Comparison of ENCODE assay signal across 8 mouse cellular contexts in genomic region chr14:46761186-46761585, GRCm38 (mm10). TPM values are rescaled to one million over a fixed set of nuclear protein-coding genes. Genes with fewer than 3 reads are reported as not detected.
DNase-seq lines count a peak whose midpoint lies in the region; ATAC-seq and TF ChIP-seq lines count a peak whose summit lies in the region.

No protein-coding gene starts in this region.

- peak overlapping the region; percentile 93 for H3K4me2 ChIP-seq in forebrain, postnatal 0 days (ENCODE audit: low read depth)
- H3K4me2 ChIP-seq in liver, embryonic 16.5 days (ENCODE audit: low read depth, low read length): peak overlapping the region; percentile 57

- 0 out of 4 replicates have a peak, but pooled peaks cover 0 to 5% of the 10 kb centered on the region in 2 experiments for H3K4me1 ChIP-seq in MEL (ENCODE audit: control insufficient read depth in 1 of 2, insufficient read depth in 2 of 2, low read length in 2 of 2)
- H3K4me1 ChIP-seq in forebrain, postnatal 0 days (ENCODE audit: insufficient read depth): 0 out of 2 replicates have a peak, but pooled peaks cover 4% of the 10 kb centered on the region
- peaks cover 10% of the 10 kb centered on the region for H3K4me1 ChIP-seq in liver, embryonic 16.5 days (ENCODE audit: control insufficient read depth, low read depth, low read length)

- TF ChIP-seq POLR2A in MEL (IDR thresholded peaks at IDR 0.05; ENCODE audit: control insufficient read depth in 1 of 2, insufficient read depth in 1 of 2, low read depth in 1 of 2, low read length in 2 of 2, poor library complexity in 1 of 2): no peak

- no peaks in the 10 kb centered on the region for H3K9me3 ChIP-seq in MEL (replicated peaks; ENCODE audit: insufficient read depth, low read length)
- no peaks in the 10 kb centered on the region for H3K9me3 ChIP-seq in forebrain, postnatal 0 days (ENCODE audit: low read length)
- H3K9me3 ChIP-seq in liver, embryonic 16.5 days (replicated peaks; ENCODE audit: control insufficient read depth, low read length): no peaks in the 10 kb centered on the region

- peak; percentile 20 for DNase-seq in CD4-positive, CD25-positive, alpha-beta regulatory T cell, adult 2 months (ENCODE audit: low read depth, low spot score)
- DNase-seq in MEL (ENCODE audit: low read depth, low spot score): no peak
- no peak for DNase-seq in forebrain, postnatal 0 days
- DNase-seq in urinary bladder, postnatal 10 days (ENCODE audit: low spot score): no peak
- DNase-seq in gastrocnemius, postnatal 4 days (ENCODE audit: low spot score in 2 of 2): no peak
- no peak for DNase-seq in testis, postnatal 14 days (ENCODE audit: low spot score)

- no peak for TF ChIP-seq CTCF in MEL (IDR thresholded peaks at IDR 0.05 in 2 of 3, conservative IDR thresholded peaks at IDR 0.05 in 1 of 3; ENCODE audit: control insufficient read depth in 1 of 3, insufficient read depth in 1 of 3, low read depth in 2 of 3, low read length in 3 of 3, poor library complexity in 1 of 3, severe bottlenecking in 1 of 3)
- no peak for TF ChIP-seq CTCF in forebrain, postnatal 0 days (IDR thresholded peaks at IDR 0.05; ENCODE audit: low read depth)

- H3K27me3 ChIP-seq in MEL (ENCODE audit: control insufficient read depth in 1 of 2, insufficient read depth in 2 of 2, low read length in 2 of 2): no peaks in the 10 kb centered on the region
- H3K27me3 ChIP-seq in forebrain, postnatal 0 days (ENCODE audit: insufficient read depth, low read length): peaks cover 7% of the 10 kb centered on the region
- no peaks in the 10 kb centered on the region for H3K27me3 ChIP-seq in liver, embryonic 16.5 days (ENCODE audit: control insufficient read depth, insufficient read depth, low read depth, low read length)

- peak overlapping the region; percentile 74 for H3K9ac ChIP-seq in MEL (ENCODE audit: control insufficient read depth, low read depth, low read length, poor library complexity, severe bottlenecking)
- H3K9ac ChIP-seq in forebrain, postnatal 0 days: peak overlapping the region; percentile 60; the same call in 1 of the 2 replicates
- peak overlapping the region; percentile 91 for H3K9ac ChIP-seq in liver, embryonic 16.5 days (ENCODE audit: low read depth, low read length)

- no peak overlapping the region for H3K27ac ChIP-seq in MEL (ENCODE audit: control insufficient read depth, low read depth, low read length)
- H3K27ac ChIP-seq in forebrain, postnatal 0 days (ENCODE audit: low read depth, low read length): no peak overlapping the region
- peak overlapping the region; percentile 79; the same call in 1 of the 2 replicates for H3K27ac ChIP-seq in liver, embryonic 16.5 days (ENCODE audit: low read length)

- TF ChIP-seq EP300 in MEL (IDR thresholded peaks at IDR 0.05; ENCODE audit: low read depth in 1 of 2, low read length in 2 of 2): no peak

- no peak for ATAC-seq in CD4-positive, CD25-positive, alpha-beta regulatory T cell, adult 4 months
- ATAC-seq in forebrain, postnatal 0 days: no peak
- ATAC-seq in liver, embryonic 16.5 days (ENCODE audit: low read depth): no peak

- peaks cover 2 to 4% of the 10 kb centered on the region in 2 experiments; a peak in 3 of 4 replicates for H3K36me3 ChIP-seq in MEL (ENCODE audit: control insufficient read depth in 1 of 2, insufficient read depth in 2 of 2, low read length in 2 of 2)
- H3K36me3 ChIP-seq in forebrain, postnatal 0 days (ENCODE audit: insufficient read depth): peaks cover 6% of the 10 kb centered on the region; the same call in 1 of the 2 replicates
- H3K36me3 ChIP-seq in liver, embryonic 16.5 days (ENCODE audit: control insufficient read depth, insufficient read depth): peaks cover 20% of the 10 kb centered on the region

- no peak for TF ChIP-seq RAD21 in MEL (IDR thresholded peaks at IDR 0.05; ENCODE audit: low read depth, low read length)

- H3K4me3 ChIP-seq in MEL (ENCODE audit: control insufficient read depth in 1 of 2, insufficient read depth in 1 of 2, low read depth in 2 of 2, low read length in 2 of 2): peak overlapping the region; percentile 82
- peak overlapping the region; percentile 72 for H3K4me3 ChIP-seq in forebrain, postnatal 0 days (ENCODE audit: low read depth, low read length)
- peak overlapping the region; percentile 82 for H3K4me3 ChIP-seq in liver, embryonic 16.5 days (ENCODE audit: low read depth, low read length)

- peaks cover 2% of the 10 kb centered on the region; the same call in 1 of the 2 replicates for H3K79me2 ChIP-seq in MEL (ENCODE audit: control insufficient read depth, insufficient read depth, low read length, poor library complexity)

- WGBS in forebrain, postnatal 0 days: 43% methylated on average over 6 of the region's 6 CpGs
- WGBS in liver, embryonic 16.5 days (ENCODE audit: insufficient replicate concordance): 29% methylated on average over 6 of the region's 6 CpGs

TF ChIP-seq in MEL, 35 proteins besides CTCF, POLR2A, EP300 and RAD21:
- 0 out of 2 replicates have a peak, but pooled peaks have one; percentile 3 for TF ChIP-seq SIN3A (IDR thresholded peaks at IDR 0.05; ENCODE audit: low read length)
- TF ChIP-seq MYC (IDR thresholded peaks at IDR 0.05; ENCODE audit: low read depth, low read length): no peak
- TF ChIP-seq RCOR1 (IDR thresholded peaks at IDR 0.05; ENCODE audit: low read depth, low read length): no peak

RNA-seq across cellular contexts. Expression of gene Cdkn3, which starts 0.8 kb away (rescaled TPM):
- polyA plus RNA-seq in CD4-positive, CD25-positive, alpha-beta regulatory T cell, adult 4 months (2017; shearing (Covaris generic)): 10 to 100 TPM in 1 of 2 experiments, 1 to 10 TPM in 1; 6.0 to 11.7 TPM
- total RNA-seq in MEL (2012; rRNA removed): 15.7 and 17.6 TPM in 2 replicates
- polyA plus RNA-seq in MEL (2012; ENCODE audit: insufficient read depth in 1 of 2, insufficient read length in 2 of 2, low read depth in 1 of 2, low replicate concordance in 2 of 2, missing spikeins in 1 of 2): 10 to 100 TPM in 1 of 2 experiments, not detected in 1; 19.6 TPM
- 1.2 and 2.1 TPM in 2 replicates for total RNA-seq in forebrain, postnatal 0 days (2014; rRNA removed)
- polyA plus RNA-seq in forebrain, postnatal 0 days (2015; fragmentation: Nextera tagmentation; extraction: Ambion mirVana): 7.1 and 7.4 TPM in 2 replicates
- 97.9 and 109 TPM in 2 replicates for polyA plus RNA-seq in liver, embryonic 16.5 days (2015; fragmentation: Nextera tagmentation; extraction: Ambion mirVana)
- total RNA-seq in gastrocnemius, postnatal 4 days (2021): 10 to 100 TPM in 1 of 2 experiments, 1 to 10 TPM in 1; 7.2 to 10.1 TPM

RNA-seq across cellular contexts. Expression of gene Cnih1, which starts 27.0 kb away (rescaled TPM):
- polyA plus RNA-seq in CD4-positive, CD25-positive, alpha-beta regulatory T cell, adult 4 months (2017; shearing (Covaris generic)): 10 to 100 TPM; 63.4 to 68.6 TPM
- total RNA-seq in MEL (2012; rRNA removed): 49.3 and 50.6 TPM in 2 replicates
- polyA plus RNA-seq in MEL (2012; ENCODE audit: insufficient read depth in 1 of 2, insufficient read length in 2 of 2, low read depth in 1 of 2, low replicate concordance in 2 of 2, missing spikeins in 1 of 2): 100 to 1,000 TPM in 1 of 2 experiments, not detected in 1; 155 TPM
- total RNA-seq in forebrain, postnatal 0 days (2014; rRNA removed): 94.9 and 101 TPM in 2 replicates
- 167 and 182 TPM in 2 replicates for polyA plus RNA-seq in forebrain, postnatal 0 days (2015; fragmentation: Nextera tagmentation; extraction: Ambion mirVana)
- polyA plus RNA-seq in liver, embryonic 16.5 days (2015; fragmentation: Nextera tagmentation; extraction: Ambion mirVana): 73.6 and 76.3 TPM in 2 replicates
- 10 to 100 TPM; 74.7 to 75.5 TPM for total RNA-seq in gastrocnemius, postnatal 4 days (2021)
